Mouse (Mus musculus) kidney, adult 9 months (tissue): ENCODE measurements around the gene Pla1a.
"Not testable (repeated sequence)": the region's sequence is repeated elsewhere in the genome, so short reads cannot be mapped to it uniquely, and the experiment has no call there.

Source experiments
- DNase-seq: peaks from one replicate; pipeline ENCODE4 v3.0.0; 2022

Gene Pla1a

GRCm38 (mm10) chr16:38432498-38433425 lies at the start of gene Pla1a:
Gene Pla1a, minus strand, starts transcription at chr16:38433145.
- peak; percentile 34 for DNase-seq

- DNase-seq = no peak
These were observed 48.4 kb upstream of the Pla1a start for GRCm38 (mm10) chr16:38481327-38481726.

- no peak for DNase-seq
These were observed 45.4 kb upstream of the Pla1a start for GRCm38 (mm10) chr16:38478296-38478695.

- DNase-seq = not testable (repeated sequence)
These were observed 44.3 kb upstream of the Pla1a start for GRCm38 (mm10) chr16:38477241-38477608.

- peak; percentile 31 for DNase-seq
These were observed 43.6 kb upstream of the Pla1a start for GRCm38 (mm10) chr16:38476312-38477240.

- no peak for DNase-seq
These were observed 42.9 kb upstream of the Pla1a start for GRCm38 (mm10) chr16:38475681-38476311.

GRCm38 (mm10) chr16:38474677-38475286 lies 41.8 kb upstream of the Pla1a start:
- DNase-seq = no peak

- DNase-seq = no peak
These were observed 40.7 kb upstream of the Pla1a start for GRCm38 (mm10) chr16:38473661-38474060.

GRCm38 (mm10) chr16:38472507-38472873 lies 39.5 kb upstream of the Pla1a start:
- DNase-seq = no peak

- DNase-seq = no peak
These were observed 39.0 kb upstream of the Pla1a start for GRCm38 (mm10) chr16:38471697-38472506.

- no peak for DNase-seq
These were observed 36.5 kb upstream of the Pla1a start for GRCm38 (mm10) chr16:38469437-38469836.

GRCm38 (mm10) chr16:38468706-38469018 lies 35.7 kb upstream of the Pla1a start:
- DNase-seq = no peak

GRCm38 (mm10) chr16:38467917-38468705 lies 35.2 kb upstream of the Pla1a start:
- DNase-seq = no peak

GRCm38 (mm10) chr16:38467091-38467916 lies 34.4 kb upstream of the Pla1a start:
- DNase-seq = no peak

- no peak for DNase-seq
These were observed 33.1 kb upstream of the Pla1a start for GRCm38 (mm10) chr16:38466089-38466488.

GRCm38 (mm10) chr16:38463305-38463704 lies 30.4 kb upstream of the Pla1a start:
- no peak for DNase-seq

GRCm38 (mm10) chr16:38462161-38462560 lies 29.2 kb upstream of the Pla1a start:
- DNase-seq = no peak

- DNase-seq = no peak
These were observed 28.8 kb upstream of the Pla1a start for GRCm38 (mm10) chr16:38461749-38462148.

- no peak for DNase-seq
These were observed 27.0 kb upstream of the Pla1a start for GRCm38 (mm10) chr16:38459990-38460389.

GRCm38 (mm10) chr16:38458600-38459280 lies 25.8 kb upstream of the Pla1a start:
- no peak for DNase-seq
